Mouse (Mus musculus): ENCODE data around the gene Babam2.

The Babam2 gene

DNA sequence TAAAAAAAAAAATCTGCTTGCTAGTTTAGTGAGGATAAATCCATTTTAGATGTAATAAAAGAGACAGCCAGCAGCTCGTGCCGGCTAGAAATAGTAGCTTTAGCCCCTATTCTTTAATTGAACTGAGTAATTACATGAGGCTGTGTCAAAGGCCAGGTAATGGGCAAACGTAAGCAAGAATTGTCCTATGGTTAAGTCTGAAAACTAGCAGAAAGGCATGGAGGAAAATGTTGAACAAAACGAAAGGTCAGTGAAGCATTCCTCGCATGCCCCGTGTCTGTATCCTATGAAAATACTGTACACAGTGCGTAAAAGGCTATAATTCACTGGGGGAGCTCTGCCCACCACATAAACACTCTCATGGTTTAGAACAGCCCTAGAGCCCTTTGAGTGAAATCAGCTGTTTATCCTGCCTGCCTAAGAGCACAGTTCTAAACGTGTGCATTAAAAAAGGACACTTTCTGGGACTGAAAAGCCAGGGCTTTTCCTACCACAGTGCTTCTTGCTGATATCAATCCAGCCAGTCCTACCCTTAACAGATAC, 361.8 kb downstream of the Babam2 start:
- DNase-seq (ENCODE audit: low read depth, low spot score) = no peak
- no peaks in the 10 kb centered on the region for H3K36me3 ChIP-seq (ENCODE audit: control insufficient read depth, insufficient read depth, low read length, poor library complexity, severe bottlenecking)
- no peaks in the 10 kb centered on the region; the same call in 1 of the 2 replicates for H3K27me3 ChIP-seq (ENCODE audit: control insufficient read depth, insufficient read depth, low read length, poor library complexity, severe bottlenecking)

DNA sequence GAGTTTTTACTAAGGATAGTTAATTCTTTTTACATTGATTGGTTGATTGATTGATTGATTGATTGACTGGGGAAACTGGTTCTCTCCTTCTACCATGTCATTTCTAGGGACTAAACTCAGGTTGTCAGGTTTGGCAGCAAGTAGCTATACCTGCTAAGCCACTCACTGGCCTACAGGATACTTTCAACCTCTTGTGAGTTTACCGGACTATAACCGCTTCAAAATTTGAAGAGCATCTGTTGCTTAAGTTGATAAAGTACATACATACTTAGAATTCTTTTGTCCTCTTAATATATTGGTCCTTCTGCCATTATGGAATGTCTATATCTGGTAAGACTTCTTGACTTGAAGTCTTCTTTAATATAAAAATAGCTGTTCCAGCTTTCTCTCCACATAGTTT, 363.0 kb downstream of the Babam2 start:
- no peaks in the 10 kb centered on the region for H3K36me3 ChIP-seq (ENCODE audit: control insufficient read depth, insufficient read depth, low read length, poor library complexity, severe bottlenecking)
- no peak for DNase-seq (ENCODE audit: low read depth, low spot score)
- H3K27me3 ChIP-seq (ENCODE audit: control insufficient read depth, insufficient read depth, low read length, poor library complexity, severe bottlenecking) = no peaks in the 10 kb centered on the region; the same call in 1 of the 2 replicates

DNA sequence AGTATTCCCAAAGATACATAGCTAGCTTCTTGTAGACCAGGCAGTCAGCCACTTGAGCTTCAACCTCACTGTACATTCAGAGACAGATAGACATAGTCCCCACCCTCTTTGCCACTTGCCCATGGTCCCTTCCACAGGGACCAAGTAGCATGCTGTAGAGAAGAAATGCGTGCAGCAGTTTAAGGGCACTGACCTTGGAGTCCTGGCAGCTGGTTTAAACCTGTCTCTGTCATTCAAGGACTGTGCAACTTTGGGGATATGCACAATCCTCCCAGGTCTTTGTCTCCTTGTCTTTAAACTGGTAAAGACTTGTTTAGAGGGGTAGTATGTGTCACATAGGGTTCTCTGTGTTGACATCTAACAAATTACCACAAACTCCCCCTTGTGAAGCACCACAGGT, 364.4 kb downstream of the Babam2 start:
- no peaks in the 10 kb centered on the region; the same call in 1 of the 2 replicates for H3K27me3 ChIP-seq (ENCODE audit: control insufficient read depth, insufficient read depth, low read length, poor library complexity, severe bottlenecking)
- DNase-seq (ENCODE audit: low read depth, low spot score) = no peak
- H3K36me3 ChIP-seq (ENCODE audit: control insufficient read depth, insufficient read depth, low read length, poor library complexity, severe bottlenecking) = no peaks in the 10 kb centered on the region

DNA sequence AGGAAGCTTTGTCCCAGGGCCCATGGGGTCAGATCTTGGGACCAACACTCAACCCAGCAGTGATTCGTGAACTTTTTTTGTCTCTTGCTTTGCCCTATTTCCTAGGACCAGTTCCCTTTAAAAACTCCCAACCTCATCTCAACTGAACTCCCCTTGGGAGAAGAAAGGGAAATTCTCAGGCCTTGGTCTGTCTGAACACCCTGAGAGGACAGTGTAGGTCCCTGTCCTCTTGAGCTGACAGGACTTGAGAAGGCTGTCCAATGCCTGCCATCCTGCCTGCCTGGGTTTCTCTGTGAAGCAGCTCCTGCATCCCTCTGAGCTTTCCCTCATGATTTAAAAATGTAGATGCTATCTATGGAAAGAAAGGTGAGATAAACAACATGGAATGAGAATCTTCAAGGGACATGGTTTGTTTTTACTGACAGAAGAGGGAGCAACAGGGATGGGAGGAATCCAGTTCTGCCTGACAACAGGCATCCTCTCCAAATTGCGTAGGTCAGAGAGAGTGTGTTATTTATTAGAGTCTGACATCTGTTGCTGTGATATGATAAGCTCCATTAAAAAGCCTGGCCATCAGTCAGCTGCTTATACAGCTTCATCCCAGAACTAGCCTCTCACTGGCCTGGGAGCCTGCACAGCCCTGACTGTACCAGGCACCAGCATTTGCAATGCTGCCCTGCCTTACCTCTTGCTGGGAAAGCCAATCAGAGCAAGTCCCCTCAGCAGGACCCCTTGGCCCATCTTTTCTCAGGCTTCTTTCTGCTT, 367.0 kb downstream of the Babam2 start:
- no peak for DNase-seq (ENCODE audit: low read depth, low spot score)
- H3K36me3 ChIP-seq (ENCODE audit: control insufficient read depth, insufficient read depth, low read length, poor library complexity, severe bottlenecking) = no peaks in the 10 kb centered on the region

GRCm38 (mm10) chr5:32066015-32066734, 368.7 kb downstream of the Babam2 start:
- H3K27me3 ChIP-seq (ENCODE audit: control insufficient read depth, insufficient read depth, low read length, poor library complexity, severe bottlenecking) = no peaks in the 10 kb centered on the region; the same call in 1 of the 2 replicates
- no peak for DNase-seq (ENCODE audit: low read depth, low spot score)
- no peaks in the 10 kb centered on the region; the same call in 1 of the 2 replicates for H3K36me3 ChIP-seq (ENCODE audit: control insufficient read depth, insufficient read depth, low read length, poor library complexity, severe bottlenecking)

More for the DNA sequence above, 367.0 kb downstream of the Babam2 start:
- no peaks in the 10 kb centered on the region; the same call in 1 of the 2 replicates for H3K27me3 ChIP-seq (ENCODE audit: control insufficient read depth, insufficient read depth, low read length, poor library complexity, severe bottlenecking)

DNA sequence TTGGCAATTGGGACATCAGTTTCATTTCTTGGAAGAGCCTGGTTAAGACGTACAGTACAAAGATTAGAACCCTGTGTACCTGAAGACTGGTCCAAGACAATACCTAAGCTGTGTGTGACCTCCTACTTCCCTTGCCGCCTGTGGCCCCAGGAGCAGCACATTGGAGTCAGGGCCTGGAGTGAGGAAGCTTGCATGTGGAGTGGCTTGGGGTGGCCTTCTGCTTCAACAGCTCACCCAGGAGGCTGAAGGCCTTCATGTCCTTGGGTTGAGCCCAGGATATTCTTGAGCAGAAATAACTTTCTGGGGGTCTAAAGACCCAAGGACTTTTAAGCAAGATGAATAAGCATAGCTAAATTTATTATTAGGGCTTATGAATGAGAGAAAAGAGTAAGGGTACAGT, 369.4 kb downstream of the Babam2 start:
- Histone ChIP-seq H3K27me3 (ENCODE audit: control insufficient read depth, insufficient read depth, low read length, poor library complexity, severe bottlenecking) (no peaks in the 10 kb centered on the region; the same call in 1 of the 2 replicates), H3K36me3 (ENCODE audit: control insufficient read depth, insufficient read depth, low read length, poor library complexity, severe bottlenecking) (no peaks in the 10 kb centered on the region; the same call in 1 of the 2 replicates)
- DNase-seq (ENCODE audit: low read depth, low spot score) = no peak

DNA sequence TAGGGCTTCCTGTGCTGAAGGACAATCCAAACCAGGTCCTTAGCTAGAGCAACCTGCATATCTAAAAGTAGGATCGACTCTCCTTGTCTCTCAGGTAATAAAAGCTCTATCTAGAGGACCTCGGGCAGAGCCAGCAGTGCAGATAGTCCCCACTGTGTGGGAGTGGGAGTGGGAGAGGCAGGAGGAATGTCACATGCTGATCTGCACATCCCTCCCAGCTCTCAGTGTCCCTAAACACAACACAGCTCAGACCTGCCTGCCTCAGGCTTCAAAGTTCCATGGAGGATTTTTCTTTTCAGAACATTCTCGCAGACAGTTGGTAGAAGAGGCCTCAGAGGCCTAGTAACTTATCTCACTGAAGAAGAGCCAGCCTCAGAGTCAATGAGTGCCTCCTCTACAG, 371.1 kb downstream of the Babam2 start:
- no peak for DNase-seq (ENCODE audit: low read depth, low spot score)
- H3K27me3 ChIP-seq (ENCODE audit: control insufficient read depth, insufficient read depth, low read length, poor library complexity, severe bottlenecking) = no peaks in the 10 kb centered on the region
- H3K36me3 ChIP-seq (ENCODE audit: control insufficient read depth, insufficient read depth, low read length, poor library complexity, severe bottlenecking) = no peaks in the 10 kb centered on the region; the same call in 1 of the 2 replicates

DNA sequence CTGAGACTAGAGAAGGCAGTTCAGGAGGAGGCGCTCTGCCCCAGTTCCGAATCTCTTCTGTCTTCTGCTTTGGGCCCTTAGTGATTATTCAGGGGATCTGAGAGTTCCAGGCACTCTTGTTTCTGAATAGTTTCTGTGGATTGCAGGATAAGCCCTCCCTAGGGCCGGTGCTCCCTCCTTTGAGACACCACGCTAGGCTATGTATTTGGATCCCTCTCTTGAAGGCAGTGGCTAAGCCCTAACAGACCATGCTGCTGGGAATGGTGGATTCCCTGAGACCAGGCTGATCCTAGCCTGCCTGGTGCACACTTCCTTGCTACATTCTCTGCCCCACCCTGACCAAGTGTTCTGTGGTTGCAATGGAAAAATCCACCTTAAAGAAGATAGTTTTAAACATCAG, 371.6 kb downstream of the Babam2 start:
- DNase-seq (ENCODE audit: low read depth, low spot score) = no peak
- no peaks in the 10 kb centered on the region for H3K27me3 ChIP-seq (ENCODE audit: control insufficient read depth, insufficient read depth, low read length, poor library complexity, severe bottlenecking)

DNA sequence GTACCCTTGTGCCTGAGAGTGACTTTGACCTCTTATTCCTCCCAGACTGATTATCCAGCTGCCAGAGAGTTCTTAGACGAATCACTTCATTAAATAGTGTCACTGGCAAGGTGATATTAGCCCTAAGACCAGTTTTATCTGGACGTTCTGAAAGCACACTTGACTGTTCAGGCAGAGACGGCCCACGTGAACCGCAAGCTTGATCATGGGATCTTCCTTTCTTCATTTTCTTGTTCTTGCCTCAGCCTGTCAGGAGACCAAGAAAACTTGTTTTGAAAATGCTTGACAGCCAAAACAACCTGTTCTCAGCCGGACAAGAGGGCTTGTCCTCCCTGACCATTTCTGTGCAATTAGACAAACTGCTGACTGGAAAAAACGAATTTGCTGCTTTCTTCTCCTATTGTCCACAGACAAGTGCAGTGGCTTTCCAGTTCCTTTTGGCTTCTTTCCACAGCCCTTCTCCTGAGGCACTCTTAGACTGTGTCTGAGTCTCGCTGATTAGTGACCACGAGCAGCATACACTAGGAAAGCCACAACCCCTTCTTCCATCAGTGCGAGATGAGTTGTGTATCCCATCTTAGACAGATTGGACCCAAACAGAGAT, 372.2 kb downstream of the Babam2 start:
- no peak for DNase-seq (ENCODE audit: low read depth, low spot score)
- H3K36me3 ChIP-seq (ENCODE audit: control insufficient read depth, insufficient read depth, low read length, poor library complexity, severe bottlenecking) = no peaks in the 10 kb centered on the region; the same call in 1 of the 2 replicates
- no peaks in the 10 kb centered on the region for H3K27me3 ChIP-seq (ENCODE audit: control insufficient read depth, insufficient read depth, low read length, poor library complexity, severe bottlenecking)

More for the DNA sequence above, 371.6 kb downstream of the Babam2 start:
- H3K36me3 ChIP-seq (ENCODE audit: control insufficient read depth, insufficient read depth, low read length, poor library complexity, severe bottlenecking) = no peaks in the 10 kb centered on the region; the same call in 1 of the 2 replicates

DNA sequence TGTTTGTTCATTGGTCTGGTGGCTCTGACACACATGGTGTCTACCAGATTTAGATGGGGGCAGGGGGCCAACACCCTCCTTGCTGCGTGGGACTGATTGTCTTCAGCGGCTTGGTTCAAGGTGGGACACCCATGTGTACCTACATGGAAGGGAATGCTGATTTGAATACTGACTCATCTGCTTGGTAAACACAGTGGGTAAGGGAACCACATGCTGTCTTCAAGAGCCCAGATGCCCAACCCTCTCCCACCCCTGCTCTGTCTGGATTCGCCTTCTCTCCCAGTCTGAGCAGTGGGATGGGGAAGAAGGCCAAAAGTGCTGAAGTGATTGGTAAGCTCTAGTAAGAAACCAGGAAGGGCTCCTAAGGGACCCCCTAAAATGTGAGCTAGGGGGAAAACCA, 373.3 kb downstream of the Babam2 start:
- DNase-seq (ENCODE audit: low read depth, low spot score) = no peak
- Histone ChIP-seq H3K27me3 (ENCODE audit: control insufficient read depth, insufficient read depth, low read length, poor library complexity, severe bottlenecking) (no peaks in the 10 kb centered on the region), H3K36me3 (ENCODE audit: control insufficient read depth, insufficient read depth, low read length, poor library complexity, severe bottlenecking) (no peaks in the 10 kb centered on the region; the same call in 1 of the 2 replicates)

DNA sequence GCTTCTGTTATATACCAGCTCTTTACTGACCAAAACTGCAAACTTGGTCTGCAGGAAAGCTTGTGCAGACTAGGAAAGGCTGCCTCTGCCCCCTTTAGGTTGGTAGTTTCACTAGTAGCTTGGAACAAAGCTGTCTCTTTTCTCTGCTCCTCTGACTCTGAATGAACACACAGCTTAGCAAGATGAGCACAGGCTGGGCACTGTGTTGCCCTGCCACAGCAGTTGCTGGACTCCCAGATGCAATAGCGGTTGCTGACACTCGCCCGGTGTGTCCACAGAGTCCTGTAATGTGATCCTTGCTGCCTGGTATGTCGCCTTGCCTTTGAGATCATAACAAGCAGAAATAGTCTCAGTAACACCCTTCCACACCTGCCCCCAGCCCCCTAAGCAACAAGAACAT, 373.8 kb downstream of the Babam2 start:
- Histone ChIP-seq H3K27me3 (ENCODE audit: control insufficient read depth, insufficient read depth, low read length, poor library complexity, severe bottlenecking) (no peaks in the 10 kb centered on the region), H3K36me3 (ENCODE audit: control insufficient read depth, insufficient read depth, low read length, poor library complexity, severe bottlenecking) (no peaks in the 10 kb centered on the region; the same call in 1 of the 2 replicates)
- no peak for DNase-seq (ENCODE audit: low read depth, low spot score)

DNA sequence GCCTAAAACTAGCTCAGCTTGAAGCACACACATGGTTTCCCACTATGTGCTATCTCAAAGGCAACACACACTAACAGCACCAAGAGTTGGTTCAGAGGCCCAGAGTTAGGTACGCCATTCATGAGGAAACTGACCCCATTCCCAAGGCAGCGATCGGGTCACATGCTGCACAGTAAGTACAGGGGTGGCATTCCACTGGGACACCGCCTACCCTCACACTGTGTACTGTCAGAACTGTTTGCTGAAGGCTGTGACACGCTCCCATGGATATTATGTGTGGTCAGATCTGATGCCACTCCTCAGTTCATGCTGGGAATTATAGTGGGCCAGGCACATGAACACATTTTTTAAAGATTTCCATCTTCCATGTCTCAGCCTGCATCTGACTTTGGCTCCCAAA, 374.3 kb downstream of the Babam2 start:
- DNase-seq (ENCODE audit: low read depth, low spot score) = no peak
- H3K27me3 ChIP-seq (ENCODE audit: control insufficient read depth, insufficient read depth, low read length, poor library complexity, severe bottlenecking) = no peaks in the 10 kb centered on the region
- no peaks in the 10 kb centered on the region; the same call in 1 of the 2 replicates for H3K36me3 ChIP-seq (ENCODE audit: control insufficient read depth, insufficient read depth, low read length, poor library complexity, severe bottlenecking)

- no peak for DNase-seq (ENCODE audit: low read depth, low spot score)
- H3K36me3 ChIP-seq (ENCODE audit: control insufficient read depth, insufficient read depth, low read length, poor library complexity, severe bottlenecking) = no peaks in the 10 kb centered on the region; the same call in 1 of the 2 replicates
Measured at GRCm38 (mm10) chr5:32072877-32073276, 375.4 kb downstream of the Babam2 start.

GRCm38 (mm10) chr5:32074053-32074452, 376.6 kb downstream of the Babam2 start:
- no peaks in the 10 kb centered on the region; the same call in 1 of the 2 replicates for H3K36me3 ChIP-seq (ENCODE audit: control insufficient read depth, insufficient read depth, low read length, poor library complexity, severe bottlenecking)
- H3K27me3 ChIP-seq (ENCODE audit: control insufficient read depth, insufficient read depth, low read length, poor library complexity, severe bottlenecking) = no peaks in the 10 kb centered on the region
- DNase-seq (ENCODE audit: low read depth, low spot score) = no peak

More at GRCm38 (mm10) chr5:32072877-32073276, 375.4 kb downstream of the Babam2 start:
- H3K27me3 ChIP-seq (ENCODE audit: control insufficient read depth, insufficient read depth, low read length, poor library complexity, severe bottlenecking) = no peaks in the 10 kb centered on the region
